Mouse (Mus musculus): ENCODE measurements around the gene Cpe. TPM values are rescaled to one million over a fixed set of nuclear protein-coding genes. Genes with fewer than 3 reads are reported as not detected.

Cpe gene
- total RNA-seq, 2 experiments from 2014 or later = 196 to 239 TPM

GRCm38 (mm10) chr8:64548054-64548850, 144.6 kb downstream of the Cpe start:
- peak; percentile 81 for TF ChIP-seq CTCF (IDR thresholded peaks at IDR 0.05)

GRCm38 (mm10) chr8:64543441-64543840, 149.4 kb downstream of the Cpe start:
- no peak for DNase-seq
- intact Hi-C loops (cut with DNase I) = no loop called here
- H3K27ac ChIP-seq = no peak overlapping the region

More at GRCm38 (mm10) chr8:64548054-64548850, 144.6 kb downstream of the Cpe start:
- H3K4me3 ChIP-seq = no peak overlapping the region
- H3K27ac ChIP-seq = no peak overlapping the region
- intact Hi-C loops (cut with DNase I) = no loop called here
- no peak for DNase-seq

More at GRCm38 (mm10) chr8:64543441-64543840, 149.4 kb downstream of the Cpe start:
- TF ChIP-seq CTCF (IDR thresholded peaks at IDR 0.05) = no peak
- H3K4me3 ChIP-seq = no peak overlapping the region

Other genes starting within 250 kb of the Cpe start
- 1 to 10 TPM; 3.0 to 5.5 TPM for gene Msmo1, start 40.7 kb upstream of the Cpe start, total RNA-seq (2021)
- 1 to 10 TPM; 7.9 to 8.7 TPM for gene Klhl2, start 157.0 kb upstream of the Cpe start, total RNA-seq (2021)